Mouse (Mus musculus) cerebellum, adult 18-20 months (tissue): Measurements from ENCODE around the gene Tex46.

Experiments used
- DNase-seq, 2 experiments: peaks; one replicate each; pipeline ENCODE4 v3.0.0; 2021

The Tex46 gene

GRCm38 (mm10) chr4:136610387-136610856, at the start of gene Tex46:
Gene Tex46 (plus strand): TSS chr4:136610437.
- no peak for DNase-seq

DNA sequence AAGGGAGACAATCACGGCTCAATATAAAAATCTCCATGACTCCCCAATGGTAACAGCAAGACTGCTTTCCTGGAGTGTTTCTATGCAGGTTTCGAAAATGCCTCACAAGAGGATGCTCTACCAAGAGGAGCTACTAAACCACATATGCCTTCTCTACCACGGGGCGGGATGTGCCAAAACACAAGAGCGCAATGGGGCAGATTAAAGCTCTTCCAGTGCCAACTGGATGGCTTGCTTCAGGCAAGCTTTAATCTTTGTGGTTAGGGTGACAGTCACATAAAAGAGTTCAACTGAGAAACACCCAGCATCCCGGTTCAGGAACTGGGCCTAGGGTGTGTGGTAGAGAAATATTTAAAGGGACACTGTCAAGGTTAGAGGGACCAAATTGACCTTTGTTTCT, 47.5 kb upstream of the Tex46 start:
- DNase-seq: peak; percentile 45 to 53

GRCm38 (mm10) chr4:136568629-136569028, 41.6 kb upstream of the Tex46 start:
- DNase-seq: no peak

DNA sequence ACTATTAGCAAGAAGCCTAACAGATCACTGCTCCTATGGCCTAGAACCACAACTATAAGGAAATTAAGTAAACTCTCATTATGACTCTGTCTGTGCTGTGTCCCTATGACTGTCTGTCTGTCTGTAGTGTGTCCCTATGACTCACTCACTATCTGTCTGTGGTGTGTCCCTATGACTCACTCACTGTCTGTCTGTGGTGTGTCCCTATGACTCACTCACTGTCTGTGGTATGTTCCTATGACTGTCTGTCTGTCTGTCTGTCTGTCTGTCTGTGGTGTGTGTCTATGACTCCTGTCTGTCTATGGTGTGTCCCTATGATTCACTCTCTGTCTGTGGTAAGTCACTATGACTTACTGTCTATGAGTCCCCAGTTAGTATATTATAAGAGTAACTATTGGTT, 40.2 kb upstream of the Tex46 start:
- no peak for DNase-seq

DNA sequence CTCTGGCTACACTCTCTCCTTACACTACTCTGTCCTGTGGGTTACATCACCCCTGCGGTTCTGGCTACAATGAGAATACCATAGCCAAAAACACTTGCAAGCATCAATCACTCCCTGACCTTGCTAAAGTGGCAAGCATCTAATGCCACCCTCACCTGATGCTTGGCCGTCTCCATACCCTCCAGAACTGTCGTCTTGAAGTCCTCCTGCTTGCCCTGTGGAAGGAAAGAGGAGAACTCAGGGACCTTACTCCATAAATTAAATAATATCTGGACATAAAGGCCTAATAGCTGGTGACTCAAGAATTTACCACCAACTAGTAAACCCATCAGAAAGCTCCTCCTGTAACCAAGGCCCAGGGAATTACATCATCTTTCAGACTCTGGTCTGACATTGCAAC, 28.4 kb upstream of the Tex46 start:
- no peak for DNase-seq

DNA sequence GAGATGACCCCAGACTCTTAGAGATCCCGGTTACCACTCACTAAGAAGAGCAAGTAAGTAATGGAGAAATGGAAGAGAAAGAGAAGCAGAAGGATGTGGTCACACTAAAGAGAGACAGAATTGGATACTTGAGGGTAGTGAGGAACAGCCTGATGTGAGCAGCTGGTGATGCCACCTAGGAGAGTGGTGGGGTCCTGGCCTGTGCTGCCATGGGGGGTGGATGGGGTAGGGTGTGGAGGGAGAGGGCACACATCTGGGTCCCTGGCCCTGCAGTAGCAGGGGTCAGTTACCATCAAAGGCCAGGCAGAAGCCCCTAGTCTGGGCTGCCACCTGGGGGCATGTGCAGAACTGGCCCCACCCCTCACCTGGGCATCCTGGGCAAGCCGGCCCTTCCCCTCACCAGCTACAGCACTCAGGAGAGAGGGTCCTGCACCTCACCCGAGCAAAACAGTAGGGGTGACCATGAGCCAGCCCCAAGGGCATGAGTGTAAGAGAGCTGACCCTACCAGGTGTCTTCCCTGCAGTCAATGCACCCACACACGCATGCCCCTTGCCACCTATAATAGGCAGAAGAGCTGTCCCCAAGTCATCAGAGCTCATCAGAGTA, 22.9 kb upstream of the Tex46 start:
- DNase-seq: no peak

DNA sequence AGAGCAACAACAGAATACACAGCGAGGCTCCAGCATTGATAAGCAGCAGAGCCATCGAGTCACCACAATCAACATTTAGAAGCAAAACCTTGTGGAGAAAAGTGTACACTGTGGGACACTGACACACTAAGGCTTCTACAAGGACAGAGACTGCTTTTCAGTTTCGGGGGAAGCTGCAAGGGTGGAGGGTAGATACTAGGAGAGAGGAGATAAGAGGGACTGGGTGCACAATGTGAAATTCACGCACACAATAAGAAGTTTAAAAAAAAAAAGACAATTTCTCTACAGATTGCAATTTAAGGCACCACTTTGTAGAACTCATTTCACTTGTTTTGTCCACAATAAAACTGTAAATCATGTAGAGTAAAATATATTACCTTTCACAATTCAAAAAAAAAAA, 22.2 kb upstream of the Tex46 start:
- DNase-seq: no peak

GRCm38 (mm10) chr4:136592111-136592510, 18.1 kb upstream of the Tex46 start:
- no peak for DNase-seq

DNA sequence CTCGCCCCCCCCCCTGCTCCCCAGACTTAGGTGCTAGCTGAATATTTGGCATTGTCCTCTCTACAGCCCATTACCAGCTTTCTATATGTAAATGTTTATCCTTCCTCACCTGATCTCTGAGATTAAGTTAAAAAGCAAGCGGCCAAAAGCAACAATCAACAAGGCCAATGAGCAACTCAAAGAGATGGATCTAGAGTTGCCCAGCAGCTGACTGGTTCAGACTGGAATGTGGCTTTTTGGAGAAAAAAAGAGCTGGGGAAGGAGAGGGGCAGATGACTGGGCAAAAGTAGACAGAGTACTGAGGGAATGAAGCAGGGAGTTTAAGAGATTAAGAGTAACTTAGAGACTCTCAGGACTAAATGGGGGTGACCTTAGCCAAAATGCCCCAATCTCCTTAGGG, 16.2 kb upstream of the Tex46 start:
- no peak for DNase-seq

GRCm38 (mm10) chr4:136595221-136595620, 15.0 kb upstream of the Tex46 start:
- no peak for DNase-seq

DNA sequence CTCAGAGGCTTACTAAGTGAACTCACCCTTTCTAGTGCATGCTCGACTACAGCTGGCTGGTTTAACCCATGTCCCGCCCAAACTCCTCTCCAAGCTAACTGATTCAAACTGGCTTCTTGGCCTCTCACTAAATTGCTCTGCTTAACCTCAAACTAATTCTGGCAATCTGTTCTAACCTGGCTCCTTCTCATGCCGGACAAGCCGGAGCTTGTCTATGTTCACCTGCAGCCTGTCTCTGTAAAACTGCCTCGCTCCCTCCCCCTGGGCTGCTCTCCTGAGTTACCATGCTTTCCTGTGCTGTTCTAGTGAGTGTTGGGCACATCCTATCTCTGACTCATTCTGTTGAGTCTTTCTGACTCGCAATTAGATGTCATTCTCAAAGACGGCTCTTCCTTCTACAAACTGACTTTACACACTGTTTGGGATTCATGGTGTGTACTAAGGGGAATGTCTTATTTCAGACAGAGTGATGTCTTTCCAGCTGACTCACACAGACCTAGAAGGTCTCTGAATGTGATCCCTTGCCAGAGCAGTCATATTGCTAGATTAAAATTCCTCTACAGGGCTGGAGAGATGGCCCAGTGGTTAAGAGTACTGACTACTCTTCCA, 11.9 kb upstream of the Tex46 start:
- no peak for DNase-seq

- DNase-seq: no peak
These were observed 10.4 kb upstream of the Tex46 start for GRCm38 (mm10) chr4:136599869-136600268.

DNA sequence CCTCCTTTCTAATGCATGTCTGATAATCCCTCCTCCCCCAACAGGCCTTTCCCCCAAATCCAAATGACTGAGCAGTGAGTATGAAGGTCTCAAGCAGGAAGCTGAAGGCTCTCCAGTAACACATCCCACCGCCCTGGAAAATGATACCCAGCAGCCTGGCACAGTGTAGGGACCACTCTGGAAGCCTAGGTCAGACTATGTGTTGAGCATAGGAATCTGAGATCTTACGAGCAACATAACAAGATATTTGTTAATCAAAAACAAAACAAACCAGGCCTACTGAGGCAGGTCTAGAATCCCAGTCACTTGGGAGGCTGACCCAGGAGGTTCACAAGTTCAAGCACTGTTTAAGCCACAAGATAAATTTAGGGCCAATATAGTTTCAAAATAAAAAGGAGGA, 9.7 kb upstream of the Tex46 start:
- no peak for DNase-seq

- DNase-seq: peak; percentile 63 to 68
These were observed 8.8 kb upstream of the Tex46 start for GRCm38 (mm10) chr4:136601476-136601875.

DNA sequence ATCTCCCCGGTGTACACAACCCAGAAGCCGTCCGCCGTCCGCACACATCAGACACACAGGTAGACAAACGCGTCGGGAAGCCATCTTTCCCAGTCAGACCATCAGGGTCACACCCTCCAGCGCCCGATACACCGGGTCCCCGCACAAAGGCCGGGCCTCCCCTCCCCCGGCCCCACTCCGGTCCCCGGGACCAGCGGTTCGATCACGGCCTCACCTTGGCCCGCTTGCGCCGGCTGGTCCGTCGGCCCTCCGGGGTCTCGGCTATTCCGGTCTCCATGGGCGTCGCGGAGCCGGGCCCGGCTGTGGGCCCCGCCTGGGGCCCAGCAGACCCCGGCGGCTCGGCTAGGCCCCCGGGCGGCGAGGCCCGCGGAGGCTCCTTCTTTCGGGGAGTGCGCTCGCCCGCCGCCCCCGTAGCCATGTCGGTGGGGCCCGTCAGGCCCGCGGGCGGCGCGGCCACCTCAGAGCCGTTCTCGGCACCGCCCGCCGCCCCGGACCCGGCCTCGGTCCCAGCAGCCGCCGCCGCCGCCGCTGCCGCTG, 8.2 kb upstream of the Tex46 start:
- DNase-seq: peak in 1 of 2 experiments; percentile 29

DNA sequence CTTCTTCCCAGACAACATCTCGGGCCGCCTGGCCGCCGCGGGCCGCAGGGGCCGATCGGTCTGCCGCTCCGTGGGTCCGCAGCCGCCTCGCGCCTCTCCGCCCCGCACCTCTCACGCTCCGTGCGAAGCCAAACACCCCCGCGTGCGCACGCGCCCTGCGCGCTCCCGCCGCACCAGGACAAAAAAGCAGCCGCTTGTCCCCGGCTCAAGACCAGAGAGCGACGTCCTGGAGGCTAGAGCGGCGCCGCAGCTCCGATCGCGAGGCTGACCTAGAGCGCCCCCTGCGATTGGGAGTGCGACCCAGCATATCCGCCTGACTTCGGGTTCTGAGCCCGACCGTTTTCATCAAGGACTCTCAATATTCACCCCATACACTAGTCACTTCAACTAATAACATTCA, 7.7 kb upstream of the Tex46 start, which contains the start of gene Kdm1a:
Kdm1a (minus strand) TSS at position 156 of the 400 bp plus-strand sequence.
- peak; percentile 94 to 98 for DNase-seq

DNA sequence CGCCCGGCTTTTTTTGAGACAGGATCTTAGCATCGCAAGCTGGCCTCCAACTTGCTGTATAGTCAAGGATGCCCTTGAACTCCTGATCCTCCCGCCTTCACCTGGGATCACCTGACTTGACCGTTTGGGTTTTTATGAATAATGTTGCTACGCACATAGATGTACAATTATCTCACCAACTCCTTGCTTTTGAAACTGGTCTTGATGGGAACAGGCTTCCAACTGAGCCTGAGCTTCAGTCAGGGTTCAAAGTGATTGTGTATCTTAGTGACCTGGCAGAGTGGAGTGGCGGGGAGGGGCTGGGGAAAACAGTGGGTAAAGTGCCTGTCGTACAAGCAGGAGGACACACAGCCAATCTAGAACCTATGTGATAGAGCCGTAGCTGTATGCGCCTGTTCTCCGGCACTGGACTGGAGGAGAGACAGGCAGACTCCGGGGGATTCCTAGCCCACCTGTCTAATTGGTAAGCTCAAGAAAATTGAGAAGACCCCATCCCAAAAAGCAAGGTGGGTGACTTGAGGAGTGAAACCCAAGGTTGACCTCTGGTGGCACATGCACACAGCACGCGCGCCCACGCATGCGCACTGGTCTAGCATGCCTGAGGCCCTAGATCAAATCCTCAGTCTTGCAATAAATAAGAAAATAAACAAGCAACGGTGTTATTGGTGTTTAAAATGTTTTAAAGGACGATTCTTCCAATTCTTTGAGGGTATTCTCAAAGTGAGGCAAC, 4.3 kb upstream of the Tex46 start:
- no peak for DNase-seq

GRCm38 (mm10) chr4:136613657-136614056, 3.4 kb downstream of the Tex46 start:
- DNase-seq: no peak

GRCm38 (mm10) chr4:136621336-136621735, 11.1 kb downstream of the Tex46 start:
- peak; percentile 54 to 71 for DNase-seq

DNA sequence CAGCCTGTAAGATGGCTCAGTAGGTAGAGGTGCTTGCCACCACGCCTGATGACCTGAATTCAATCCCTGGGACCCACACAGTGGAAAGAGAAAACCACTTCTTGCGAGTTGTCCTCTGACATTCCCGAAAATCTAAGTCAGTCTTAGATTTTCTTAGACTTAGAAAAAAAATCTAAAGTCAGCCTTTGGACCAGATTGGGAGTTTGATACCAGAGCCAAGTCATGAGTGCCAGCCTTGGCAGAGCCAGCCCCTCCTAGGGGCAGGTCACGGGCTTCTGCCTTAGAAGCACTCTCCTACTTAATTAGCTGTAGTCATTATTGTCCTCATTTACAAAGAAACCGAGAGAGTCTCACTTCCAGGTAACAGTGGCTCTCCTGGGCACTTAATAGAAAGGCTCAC, 11.7 kb downstream of the Tex46 start:
- no peak for DNase-seq

DNA sequence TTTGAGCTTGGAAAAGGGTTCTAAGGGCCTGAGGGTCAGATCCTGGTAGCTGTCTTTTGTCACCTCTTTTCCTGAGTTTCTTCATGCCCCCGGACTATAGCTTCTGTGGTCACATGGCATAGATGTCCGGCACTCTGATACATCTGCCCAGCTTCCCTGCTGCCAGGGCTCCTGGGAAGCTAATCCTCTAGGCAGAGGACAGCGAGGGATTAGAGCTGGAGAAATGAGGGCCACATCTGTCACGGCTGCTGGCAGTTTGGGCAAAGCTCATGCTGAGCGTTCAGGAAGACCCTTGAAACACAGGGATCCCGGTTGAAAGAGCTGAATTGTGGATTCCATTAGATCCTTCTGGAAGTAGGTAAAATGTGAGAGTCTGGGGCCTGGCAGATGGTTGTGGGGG, 12.2 kb downstream of the Tex46 start, which contains the start of gene Lactbl1:
Lactbl1 (plus strand) TSS at position 234 of the 400 bp plus-strand sequence.
- no peak for DNase-seq

- DNase-seq: no peak
These were observed 16.4 kb downstream of the Tex46 start for GRCm38 (mm10) chr4:136626590-136626989.

GRCm38 (mm10) chr4:136631237-136631994, 21.2 kb downstream of the Tex46 start:
- DNase-seq: no peak
